Mouse (Mus musculus): Measurements from ENCODE around the gene Cacng4. TPM values are rescaled to one million over a fixed set of nuclear protein-coding genes. Genes with fewer than 3 reads are reported as not detected.

The Cacng4 gene
- polyA plus RNA-seq, 1 experiment from 2014 or later, result 35.8 TPM

DNA sequence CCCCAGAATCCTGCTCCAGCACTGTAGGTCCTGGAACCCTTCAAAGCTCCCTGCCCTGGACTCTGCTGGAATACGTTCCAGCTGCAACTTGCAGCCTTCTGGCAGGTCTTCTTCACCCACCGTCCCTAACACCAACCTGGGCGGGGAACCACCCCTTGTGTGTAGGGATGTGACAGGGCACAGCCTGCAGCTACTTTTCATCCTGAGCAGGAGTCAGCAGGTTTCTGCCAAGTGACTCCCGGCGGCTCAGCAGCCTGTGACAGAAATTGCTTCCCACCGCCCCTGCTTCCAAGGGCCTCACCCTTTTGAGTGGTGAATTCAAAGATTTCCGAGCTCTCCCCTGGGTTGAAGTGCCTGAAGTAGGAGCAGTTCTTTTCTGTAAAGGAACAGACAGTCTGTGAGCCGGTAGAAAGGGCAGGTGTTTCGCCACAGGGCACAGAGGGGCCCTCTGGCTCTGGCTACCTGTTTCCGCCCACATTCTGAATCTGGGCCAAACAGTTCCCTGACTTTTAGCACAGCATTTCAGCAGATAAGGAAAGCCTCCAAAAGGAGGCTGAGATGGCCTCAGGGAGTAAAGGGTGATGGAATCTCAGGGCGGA lies 88.8 kb downstream of the Cacng4 start:
- WGBS, result 64% methylated on average over 11 of the region's 11 CpGs
- no peak overlapping the region for H3K4me2 ChIP-seq (replicated peaks)
- H3K9me3 ChIP-seq (replicated peaks), result no peaks in the 10 kb centered on the region
- no peak for ATAC-seq (ENCODE audit: low FRiP score)
- no peaks in the 10 kb centered on the region for H3K36me3 ChIP-seq
- no peak overlapping the region for H3K4me3 ChIP-seq
- H3K27me3 ChIP-seq, result no peaks in the 10 kb centered on the region
- H3K9ac ChIP-seq, result no peak overlapping the region
- H3K27ac ChIP-seq, result no peak overlapping the region
- H3K4me1 ChIP-seq, result peaks cover 32% of the 10 kb centered on the region

DNA sequence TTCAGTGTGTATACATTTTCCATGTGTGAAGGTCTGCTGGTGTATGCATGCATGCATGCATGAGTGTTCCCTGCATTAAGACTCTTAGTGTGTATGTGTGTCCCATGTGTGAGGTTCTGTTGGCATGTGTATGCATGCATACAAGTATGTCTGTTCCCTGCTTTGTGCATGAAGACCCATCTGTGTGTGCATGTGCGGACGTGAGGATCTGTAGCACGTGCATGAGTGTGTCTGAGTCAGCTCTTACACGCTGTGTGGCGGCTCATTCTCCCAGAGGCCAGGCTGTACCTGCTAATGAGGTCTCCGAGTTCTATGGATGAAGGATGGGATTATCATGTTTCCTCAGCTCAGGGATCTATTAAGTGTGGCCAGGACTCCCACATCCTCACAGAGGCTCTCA lies 89.3 kb downstream of the Cacng4 start:
- no peak overlapping the region for H3K27ac ChIP-seq

DNA sequence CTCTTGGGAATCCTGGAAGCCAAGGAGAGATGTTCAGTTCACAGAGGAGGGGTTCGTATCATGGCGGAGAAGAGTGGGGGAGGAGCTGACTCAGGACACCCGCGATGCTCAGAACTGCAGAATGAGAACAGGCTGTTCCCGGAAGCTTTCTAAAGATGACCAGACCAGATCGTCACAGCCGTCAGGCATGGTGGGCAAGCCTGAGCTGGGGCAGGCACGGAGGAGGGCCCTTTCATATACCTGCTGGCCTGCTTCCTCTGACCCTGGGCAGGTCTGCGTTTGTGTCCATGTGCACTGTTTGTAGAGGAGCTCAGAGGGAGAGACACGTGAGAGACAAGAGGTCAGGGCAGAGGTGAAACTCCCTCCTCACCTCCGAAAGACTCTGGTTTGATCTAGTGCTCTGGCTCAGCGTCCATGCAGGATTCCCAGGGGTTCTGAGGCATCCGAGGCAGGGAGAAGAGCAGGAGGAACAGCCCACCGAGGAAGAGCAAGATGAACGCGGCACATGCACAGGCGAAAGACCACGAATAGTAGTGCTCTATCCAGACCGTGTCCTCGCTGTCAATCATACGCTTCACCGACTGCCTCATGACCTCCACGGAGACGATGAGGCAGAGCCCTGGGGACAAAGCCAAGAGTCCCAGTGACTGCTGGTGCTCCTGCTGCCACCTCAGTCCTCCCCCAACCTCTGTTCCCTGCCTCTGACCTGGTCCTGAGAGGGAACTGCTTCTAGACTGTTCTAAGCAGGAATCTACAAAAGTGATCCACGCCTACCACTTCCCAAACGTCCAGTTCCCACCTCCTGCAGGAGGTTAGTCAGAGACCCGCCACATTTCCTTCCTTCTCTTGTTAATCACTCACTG lies 90.9 kb downstream of the Cacng4 start:
- no peaks in the 10 kb centered on the region for H3K27me3 ChIP-seq
- no peak for ATAC-seq (ENCODE audit: low FRiP score)
- WGBS, result 40% methylated on average over 27 of the region's 27 CpGs
- peaks cover 30% of the 10 kb centered on the region for H3K4me1 ChIP-seq
- H3K36me3 ChIP-seq, result no peaks in the 10 kb centered on the region
- H3K27ac ChIP-seq, result no peak overlapping the region
- no peak overlapping the region for H3K4me3 ChIP-seq
- H3K9ac ChIP-seq, result no peak overlapping the region
- H3K9me3 ChIP-seq (replicated peaks), result no peaks in the 10 kb centered on the region
- peak overlapping the region; percentile 15; the same call in 1 of the 2 replicates for H3K4me2 ChIP-seq (replicated peaks)

More for the DNA sequence above, 89.3 kb downstream of the Cacng4 start:
- Histone ChIP-seq H3K36me3 (no peaks in the 10 kb centered on the region), H3K4me1 (peaks cover 32% of the 10 kb centered on the region), H3K27me3 (no peaks in the 10 kb centered on the region), H3K9ac (no peak overlapping the region), H3K9me3 (replicated peaks) (no peaks in the 10 kb centered on the region), H3K4me3 (no peak overlapping the region), H3K4me2 (replicated peaks) (no peak overlapping the region)
- 62% methylated on average over 6 of the region's 6 CpGs for WGBS
- ATAC-seq (ENCODE audit: low FRiP score), result no peak

DNA sequence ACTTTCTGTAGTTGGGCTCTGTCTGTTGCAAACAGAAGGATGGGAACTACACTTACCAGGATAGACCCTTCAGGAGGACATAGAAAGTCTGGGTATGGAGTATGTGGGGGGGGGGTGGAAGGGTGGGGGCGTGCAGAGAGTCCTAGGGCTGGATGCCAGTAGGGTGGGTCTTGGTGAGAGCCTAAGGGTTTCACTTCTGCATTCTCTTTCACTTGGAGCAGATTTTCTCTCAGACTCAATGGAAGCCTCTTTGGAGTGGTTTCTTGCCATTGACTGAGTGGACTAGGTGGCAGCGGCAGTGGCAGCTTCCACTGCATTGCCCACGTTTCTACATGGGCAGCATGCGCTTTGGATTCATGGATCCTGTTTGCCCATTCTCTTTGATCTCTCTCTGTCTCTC lies 94.4 kb downstream of the Cacng4 start:
- Histone ChIP-seq H3K9me3 (replicated peaks) (no peaks in the 10 kb centered on the region), H3K27me3 (no peaks in the 10 kb centered on the region), H3K36me3 (no peaks in the 10 kb centered on the region), H3K4me1 (peaks cover 16% of the 10 kb centered on the region), H3K4me3 (no peak overlapping the region), H3K9ac (no peak overlapping the region), H3K4me2 (replicated peaks) (no peak overlapping the region), H3K27ac (no peak overlapping the region)
- ATAC-seq (ENCODE audit: low FRiP score), result no peak
- WGBS, result 91% methylated on average over 4 of the region's 4 CpGs

DNA sequence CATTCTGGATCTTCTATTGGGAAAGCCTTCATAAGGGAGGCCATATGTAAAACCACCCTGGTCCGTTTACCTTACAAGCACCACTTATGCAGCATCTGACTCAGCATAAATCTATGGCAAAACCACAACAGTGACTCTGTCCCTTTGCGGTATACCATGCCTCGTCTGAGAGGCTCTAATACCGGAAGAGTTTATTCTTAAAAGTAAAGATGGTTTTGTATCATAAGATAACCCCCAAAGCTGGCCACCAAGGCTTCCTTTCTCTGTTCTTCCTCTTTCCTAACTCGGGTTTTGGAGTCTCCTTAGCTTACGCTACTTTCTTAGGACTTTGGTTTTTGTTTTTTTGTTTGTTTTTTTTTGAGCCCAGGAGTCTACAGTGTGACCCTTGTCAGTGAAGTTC lies 101.0 kb downstream of the Cacng4 start:
- WGBS, result 86% methylated on average over 6 of the region's 6 CpGs
- Histone ChIP-seq H3K36me3 (peaks cover 7% of the 10 kb centered on the region), H3K27me3 (no peaks in the 10 kb centered on the region), H3K4me3 (no peak overlapping the region), H3K27ac (no peak overlapping the region), H3K4me1 (no peaks in the 10 kb centered on the region), H3K9me3 (replicated peaks) (no peaks in the 10 kb centered on the region), H3K9ac (no peak overlapping the region), H3K4me2 (replicated peaks) (no peak overlapping the region)
- ATAC-seq (ENCODE audit: low FRiP score), result no peak

DNA sequence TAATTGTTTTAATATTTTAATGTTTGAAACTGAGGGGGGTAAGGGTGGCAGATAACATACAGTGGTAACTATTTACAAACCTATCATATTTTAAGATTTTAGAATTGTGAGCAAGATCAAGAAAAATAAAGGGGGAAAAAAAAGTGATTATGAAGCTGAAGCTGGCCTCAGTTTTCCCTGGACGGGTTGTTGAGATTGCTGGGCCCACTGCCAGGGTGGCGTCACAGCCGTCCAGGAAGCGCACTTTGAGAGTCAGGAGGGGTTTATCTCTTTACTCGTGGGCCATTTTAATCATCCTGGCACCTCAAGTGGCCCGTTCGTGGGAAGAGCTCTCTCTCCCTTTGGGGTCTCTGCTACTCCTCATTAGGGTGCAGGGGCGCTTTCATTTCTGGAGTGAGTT lies 102.8 kb downstream of the Cacng4 start:
- H3K4me3 ChIP-seq, result no peak overlapping the region
- H3K9me3 ChIP-seq (replicated peaks), result no peaks in the 10 kb centered on the region
- no peak overlapping the region for H3K9ac ChIP-seq
- no peaks in the 10 kb centered on the region for H3K4me1 ChIP-seq
- no peak for ATAC-seq (ENCODE audit: low FRiP score)
- no peak overlapping the region for H3K27ac ChIP-seq
- whole genome bisulfite sequencing, result 86% methylated on average over 8 of the region's 8 CpGs
- no peak overlapping the region for H3K4me2 ChIP-seq (replicated peaks)
- H3K36me3 ChIP-seq, result peaks cover 12% of the 10 kb centered on the region
- H3K27me3 ChIP-seq, result no peaks in the 10 kb centered on the region

DNA sequence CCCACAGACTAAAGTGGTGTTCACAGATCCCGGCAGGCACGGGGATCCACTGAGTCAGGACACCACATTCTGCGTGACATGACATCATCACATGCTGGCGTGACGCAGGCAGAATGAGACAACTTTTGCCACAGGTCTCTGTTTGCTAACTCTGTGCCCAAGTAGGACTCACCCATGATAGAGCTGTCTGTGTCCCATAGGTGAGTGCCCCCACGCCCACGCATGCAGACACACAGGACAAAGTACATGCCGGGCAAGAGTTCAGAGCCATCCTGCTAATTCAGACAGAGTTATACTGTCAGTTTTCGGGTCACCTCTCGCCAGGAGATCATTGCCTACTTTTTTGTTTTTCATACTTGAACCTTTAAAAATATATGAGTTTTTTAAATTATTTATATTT lies 105.9 kb downstream of the Cacng4 start:
- Histone ChIP-seq H3K4me2 (replicated peaks) (no peak overlapping the region), H3K27ac (no peak overlapping the region), H3K4me3 (no peak overlapping the region), H3K9me3 (replicated peaks) (no peaks in the 10 kb centered on the region), H3K4me1 (peaks cover 10% of the 10 kb centered on the region), H3K9ac (no peak overlapping the region), H3K27me3 (no peaks in the 10 kb centered on the region), H3K36me3 (peaks cover 26% of the 10 kb centered on the region)
- ATAC-seq (ENCODE audit: low FRiP score), result no peak
- WGBS, result 95% methylated on average over 10 of the region's 10 CpGs

DNA sequence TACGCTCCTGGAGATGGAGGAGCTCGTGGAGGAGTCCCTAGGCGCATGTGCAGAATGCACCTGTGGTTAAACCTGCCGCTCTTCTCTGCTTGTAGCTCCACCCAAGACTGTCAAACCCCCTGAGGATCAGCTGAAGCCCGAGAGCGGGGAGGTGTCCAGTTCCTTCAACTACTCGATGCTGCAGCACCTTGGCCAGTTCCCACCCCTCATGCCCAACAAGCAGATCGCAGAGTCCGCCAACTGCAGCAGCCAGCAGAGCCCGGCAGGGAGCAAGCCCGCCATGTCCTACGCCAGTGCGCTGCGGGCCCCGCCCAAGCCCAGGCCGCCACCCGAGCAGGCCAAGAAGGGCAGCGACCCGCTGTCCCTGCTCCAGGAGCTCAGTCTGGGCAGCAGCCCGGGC lies 108.1 kb downstream of the Cacng4 start:
- 90% methylated on average over 20 of the region's 20 CpGs for WGBS
- Histone ChIP-seq H3K27ac (no peak overlapping the region), H3K4me3 (no peak overlapping the region), H3K9ac (no peak overlapping the region), H3K4me2 (replicated peaks) (no peak overlapping the region), H3K36me3 (peaks cover 26% of the 10 kb centered on the region), H3K9me3 (replicated peaks) (no peaks in the 10 kb centered on the region), H3K4me1 (peaks cover 24% of the 10 kb centered on the region), H3K27me3 (no peaks in the 10 kb centered on the region)
- no peak for ATAC-seq (ENCODE audit: low FRiP score)

DNA sequence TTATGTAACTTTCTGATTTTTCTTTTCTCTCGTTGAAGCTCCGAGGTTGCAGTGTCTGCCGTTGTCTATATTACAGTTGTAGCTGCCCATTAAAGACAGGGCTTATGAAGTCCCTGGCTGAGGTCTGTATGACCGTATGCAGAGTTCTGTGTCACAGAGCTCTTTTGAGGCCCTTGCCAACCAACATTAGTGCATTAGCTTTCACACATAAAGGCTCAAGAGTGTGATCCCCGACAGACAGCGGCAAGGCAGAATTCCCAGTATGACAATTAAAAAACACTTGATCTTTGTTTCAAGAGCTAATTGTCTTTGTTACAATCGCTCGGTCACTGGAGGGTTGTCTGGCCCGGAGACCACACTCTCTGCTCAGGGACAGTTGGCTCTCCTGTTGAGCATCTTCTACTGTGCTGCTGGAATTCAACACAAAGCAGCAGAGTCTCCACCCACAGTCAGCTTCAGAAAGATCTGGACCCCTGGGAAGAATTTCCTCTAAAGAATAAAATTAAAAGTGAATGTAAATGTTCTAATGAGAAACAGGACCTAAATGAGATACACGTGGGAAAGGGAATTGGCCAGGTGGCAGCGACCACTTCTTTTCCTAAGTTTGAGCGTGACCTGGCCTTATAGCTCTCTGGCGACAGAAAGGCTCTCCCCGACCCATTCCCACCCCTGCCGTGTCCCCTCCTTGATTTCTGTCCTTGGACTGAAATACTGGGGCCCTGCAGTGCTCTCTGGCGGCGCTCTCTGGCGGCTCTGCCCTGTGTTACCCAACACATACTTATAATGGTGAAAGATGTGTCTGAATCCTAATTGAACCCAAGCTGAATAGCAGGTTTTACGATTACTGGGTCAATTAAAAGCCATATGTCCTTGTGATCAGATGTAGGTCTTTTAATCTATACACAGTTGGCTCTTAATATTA lies 110.6 kb downstream of the Cacng4 start:
- Histone ChIP-seq H3K4me2 (replicated peaks) (no peak overlapping the region), H3K27ac (peak overlapping the region; percentile 58), H3K36me3 (peaks cover 23% of the 10 kb centered on the region), H3K4me1 (peaks cover 24% of the 10 kb centered on the region), H3K27me3 (no peaks in the 10 kb centered on the region), H3K9ac (no peak overlapping the region), H3K4me3 (no peak overlapping the region), H3K9me3 (replicated peaks) (no peaks in the 10 kb centered on the region)
- WGBS, result 42% methylated on average over 19 of the region's 19 CpGs
- no peak; the same call in 1 of the 2 replicates for ATAC-seq (ENCODE audit: low FRiP score)

DNA sequence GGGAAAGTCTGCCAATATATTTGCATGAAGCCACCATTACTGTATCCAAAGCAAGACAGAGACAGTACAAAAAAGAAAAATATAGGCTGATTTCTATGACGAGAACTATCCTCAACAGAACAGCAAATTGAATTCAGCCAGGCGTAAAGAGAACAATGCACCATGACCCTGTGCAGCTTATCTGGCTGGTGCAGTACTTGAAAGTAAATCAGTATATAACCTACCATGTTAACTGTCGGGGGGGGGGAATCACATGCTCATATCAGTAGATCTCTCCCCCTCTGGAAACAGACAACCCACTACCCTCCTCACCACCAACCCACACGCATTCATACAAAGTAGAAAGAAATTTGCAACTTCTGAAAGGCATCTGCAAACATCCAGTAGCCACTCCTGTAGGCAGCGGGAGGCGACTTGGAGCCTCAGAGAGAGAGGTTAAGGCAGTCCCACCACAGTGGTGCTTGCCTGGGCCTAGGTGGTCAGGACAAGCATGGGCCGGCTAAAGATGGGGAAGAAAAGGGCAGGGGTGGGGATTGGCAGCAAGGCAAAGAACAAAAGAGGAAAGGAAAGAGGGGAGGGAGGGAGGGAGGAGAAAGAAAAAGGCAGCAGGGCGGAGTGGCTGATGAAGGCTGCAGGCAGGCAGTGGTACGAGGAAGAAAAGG lies 111.5 kb downstream of the Cacng4 start:
- Histone ChIP-seq H3K9ac (no peak overlapping the region; the same call in 1 of the 2 replicates), H3K9me3 (replicated peaks) (no peaks in the 10 kb centered on the region), H3K27me3 (no peaks in the 10 kb centered on the region), H3K36me3 (peaks cover 15% of the 10 kb centered on the region), H3K4me1 (peaks cover 24% of the 10 kb centered on the region), H3K4me2 (replicated peaks) (no peak overlapping the region), H3K27ac (peak overlapping the region; percentile 58; the same call in 1 of the 2 replicates), H3K4me3 (no peak overlapping the region)
- 41% methylated on average over 9 of the region's 9 CpGs for WGBS
- peak; percentile 72 for ATAC-seq (ENCODE audit: low FRiP score)
